In the genomic region with DNA sequence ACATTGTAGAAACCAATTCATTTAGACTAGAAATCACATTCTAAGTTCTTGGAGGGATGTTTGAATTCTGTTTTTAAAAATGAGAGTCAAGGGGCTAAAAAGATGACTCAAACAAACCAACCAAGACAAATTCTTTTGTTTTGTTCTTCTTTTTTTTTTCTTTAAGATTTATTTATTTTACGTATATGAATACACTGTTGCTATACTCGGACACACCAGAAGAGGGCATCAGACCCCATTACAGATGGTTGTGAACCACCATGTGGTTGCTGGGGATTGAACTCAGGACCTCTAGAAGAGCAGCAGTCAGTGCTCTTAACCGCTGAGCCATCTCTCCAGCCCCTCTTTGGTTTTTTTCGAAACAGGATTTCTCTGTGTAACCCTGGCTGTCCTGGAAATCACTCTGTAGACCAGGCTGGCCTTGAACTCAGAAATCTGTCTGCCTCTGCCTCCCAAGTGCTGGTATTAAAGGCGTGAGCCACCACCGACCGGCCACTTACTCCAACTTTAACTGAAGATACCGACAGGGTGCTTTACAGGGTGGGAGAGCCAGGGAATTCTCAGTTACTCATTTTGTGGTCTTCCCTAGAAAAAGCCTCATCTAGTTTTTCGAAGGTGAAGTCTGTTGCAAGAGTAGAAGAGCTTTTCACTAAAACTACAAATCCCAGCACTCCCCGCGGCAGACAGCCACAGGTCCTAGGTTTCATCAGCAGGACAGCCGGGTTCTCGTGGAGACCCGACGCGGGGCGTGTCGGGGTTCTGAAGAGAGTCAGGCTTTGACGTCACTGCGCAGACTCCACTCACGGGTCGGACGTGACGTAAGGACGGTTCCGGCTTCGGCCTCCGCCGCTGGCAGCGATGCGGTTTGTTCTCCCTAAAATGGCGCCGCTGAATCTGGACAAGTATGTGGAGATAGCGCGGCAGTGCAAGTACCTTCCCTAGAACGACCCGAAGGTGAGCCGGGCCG, we compare ENCODE assay signal across 8 mouse cellular contexts. TPM values are rescaled to one million over a fixed set of nuclear protein-coding genes. Genes with fewer than 3 reads are reported as not detected.
DNase-seq lines count a peak whose midpoint lies in the region; ATAC-seq and TF ChIP-seq lines count a peak whose summit lies in the region.

No protein-coding gene starts in this region.

- peak; percentile 28; the same call in 1 of the 2 replicates for TF ChIP-seq CTCF in gastrocnemius, adult 2 months (IDR thresholded peaks at IDR 0.05)
- TF ChIP-seq CTCF in hindbrain, postnatal 0 days (IDR thresholded peaks at IDR 0.05; ENCODE audit: low read depth), result peak; percentile 45
- TF ChIP-seq CTCF in left cerebral cortex, adult 2 months (IDR thresholded peaks at IDR 0.05), result peak; percentile 28

- peak; percentile 80 for ATAC-seq in common myeloid progenitor, adult 5-6 weeks (replicated peaks; ENCODE audit: low read depth, poor library complexity, severe bottlenecking)
- ATAC-seq in hindbrain, postnatal 0 days, result peak; percentile 99
- ATAC-seq in megakaryocyte, adult 5-6 weeks (ENCODE audit: poor library complexity, severe bottlenecking), result peak; percentile 89

- intact Hi-C loops in gastrocnemius, adult 2 months (cut with DNase I), result no loop called here
- intact Hi-C loops in left cerebral cortex, adult 2 months (cut with DNase I), result no loop called here

- peak; percentile 100 for DNase-seq in ZHBTc4 (ENCODE audit: low read depth, low spot score)
- DNase-seq in gastrocnemius, adult 2 months, result peak; percentile 98
- DNase-seq in hindbrain, postnatal 0 days (ENCODE audit: low spot score), result peak; percentile 100
- peak; percentile 97 for DNase-seq in left cerebral cortex, adult 2 months (ENCODE audit: extremely low spot score in 1 of 2, low spot score in 2 of 2)
- peak; percentile 98 to 99 for DNase-seq in right cerebral cortex, adult 2 months (ENCODE audit: low spot score in 2 of 2)
- DNase-seq in urinary bladder, postnatal 14 days (ENCODE audit: low spot score), result peak; percentile 98

- peak overlapping the region; percentile 85 for H3K4me3 ChIP-seq in gastrocnemius, adult 2 months
- H3K4me3 ChIP-seq in hindbrain, postnatal 0 days (ENCODE audit: low read length), result peak overlapping the region; percentile 65
- H3K4me3 ChIP-seq in left cerebral cortex, adult 2 months, result peak overlapping the region; percentile 73

- H3K27me3 ChIP-seq in hindbrain, postnatal 0 days (ENCODE audit: insufficient read depth, low read length), result no peaks in the 10 kb centered on the region

- H3K4me2 ChIP-seq in hindbrain, postnatal 0 days (ENCODE audit: low read depth, low read length), result peak overlapping the region; percentile 69; the same call in 1 of the 2 replicates

- peak overlapping the region; percentile 74 for H3K9ac ChIP-seq in hindbrain, postnatal 0 days (replicated peaks; ENCODE audit: low read length)

- H3K4me1 ChIP-seq in hindbrain, postnatal 0 days (ENCODE audit: insufficient read depth, low read length), result 0 out of 2 replicates have a peak, but pooled peaks cover 5% of the 10 kb centered on the region

- H3K36me3 ChIP-seq in hindbrain, postnatal 0 days (ENCODE audit: insufficient read depth, low read length), result no peaks in the 10 kb centered on the region; the same call in 1 of the 2 replicates

- no peaks in the 10 kb centered on the region for H3K9me3 ChIP-seq in hindbrain, postnatal 0 days (ENCODE audit: low read length)

- H3K27ac ChIP-seq in gastrocnemius, adult 2 months, result peak overlapping the region; percentile 95
- peak overlapping the region; percentile 96 for H3K27ac ChIP-seq in hindbrain, postnatal 0 days
- peak overlapping the region; percentile 91 for H3K27ac ChIP-seq in left cerebral cortex, adult 2 months

- 5% methylated on average over 39 of the region's 39 CpGs for WGBS in hindbrain, postnatal 0 days

RNA-seq across cellular contexts. Expression of a gene that starts 2.1 kb away (rescaled TPM):
- 28.5 and 44.6 TPM in 2 replicates for total RNA-seq in common myeloid progenitor, adult 5-6 weeks (2017)
- total RNA-seq in gastrocnemius, adult 2 months (2021), result 1 to 10 TPM; 7.9 to 8.3 TPM
- 15.8 and 19.0 TPM in 2 replicates for total RNA-seq in hindbrain, postnatal 0 days (2014; rRNA removed)
- 28.2 and 28.8 TPM in 2 replicates for polyA plus RNA-seq in hindbrain, postnatal 0 days (2015; fragmentation: Nextera tagmentation; extraction: Ambion mirVana)
- total RNA-seq in left cerebral cortex, adult 2 months (2021), result 10 to 100 TPM; 32.0 to 34.4 TPM
- total RNA-seq in megakaryocyte, adult 5-6 weeks (2015), result 6.7 and 11.4 TPM in 2 replicates
- total RNA-seq in megakaryocyte, adult 5-6 weeks (2017), result 18.5 and 22.8 TPM in 2 replicates

RNA-seq across cellular contexts. Expression of a gene that starts 24.3 kb away (rescaled TPM):
- 59.0 and 63.9 TPM in 2 replicates for total RNA-seq in common myeloid progenitor, adult 5-6 weeks (2017)
- 10 to 100 TPM; 52.5 to 53.2 TPM for total RNA-seq in gastrocnemius, adult 2 months (2021)
- 94.9 and 112 TPM in 2 replicates for total RNA-seq in hindbrain, postnatal 0 days (2014; rRNA removed)
- 111 and 118 TPM in 2 replicates for polyA plus RNA-seq in hindbrain, postnatal 0 days (2015; fragmentation: Nextera tagmentation; extraction: Ambion mirVana)
- 100 to 1,000 TPM in 1 of 2 experiments, 10 to 100 TPM in 1; 86.8 to 100 TPM for total RNA-seq in left cerebral cortex, adult 2 months (2021)
- total RNA-seq in megakaryocyte, adult 5-6 weeks (2015), result 48.9 and 56.0 TPM in 2 replicates
- total RNA-seq in megakaryocyte, adult 5-6 weeks (2017), result 66.2 TPM in 2 replicates

RNA-seq across cellular contexts. Expression of a gene that starts 30.0 kb away (rescaled TPM):
- 891 and 930 TPM in 2 replicates for total RNA-seq in common myeloid progenitor, adult 5-6 weeks (2017)
- 100 to 1,000 TPM; 174 to 245 TPM for total RNA-seq in gastrocnemius, adult 2 months (2021)
- 148 and 186 TPM in 2 replicates for total RNA-seq in hindbrain, postnatal 0 days (2014; rRNA removed)
- polyA plus RNA-seq in hindbrain, postnatal 0 days (2015; fragmentation: Nextera tagmentation; extraction: Ambion mirVana), result 321 and 322 TPM in 2 replicates
- 100 to 1,000 TPM; 325 to 334 TPM for total RNA-seq in left cerebral cortex, adult 2 months (2021)
- 189 and 204 TPM in 2 replicates for total RNA-seq in megakaryocyte, adult 5-6 weeks (2015)
- 538 and 554 TPM in 2 replicates for total RNA-seq in megakaryocyte, adult 5-6 weeks (2017)

RNA-seq across cellular contexts. Expression of a gene that starts 31.0 kb away (rescaled TPM):
- not detected in 2 replicates for total RNA-seq in common myeloid progenitor, adult 5-6 weeks (2017)
- total RNA-seq in gastrocnemius, adult 2 months (2021), result under 1 TPM; 0.18 to 0.39 TPM
- 0.16 TPM in 1 of 2 replicates, not detected in the other for total RNA-seq in hindbrain, postnatal 0 days (2014; rRNA removed)
- polyA plus RNA-seq in hindbrain, postnatal 0 days (2015; fragmentation: Nextera tagmentation; extraction: Ambion mirVana), result 0.09 TPM in 1 of 2 replicates, not detected in the other
- under 1 TPM in 1 of 2 experiments, not detected in 1; 0.27 TPM for total RNA-seq in left cerebral cortex, adult 2 months (2021)
- total RNA-seq in megakaryocyte, adult 5-6 weeks (2015), result not detected in 2 replicates
- total RNA-seq in megakaryocyte, adult 5-6 weeks (2017), result not detected in 2 replicates

RNA-seq across cellular contexts. Expression of a gene that starts 46.8 kb away (rescaled TPM):
- total RNA-seq in common myeloid progenitor, adult 5-6 weeks (2017), result 89.8 and 97.4 TPM in 2 replicates
- 10 to 100 TPM; 34.0 to 35.5 TPM for total RNA-seq in gastrocnemius, adult 2 months (2021)
- total RNA-seq in hindbrain, postnatal 0 days (2014; rRNA removed), result 71.2 and 74.0 TPM in 2 replicates
- 79.8 and 80.8 TPM in 2 replicates for polyA plus RNA-seq in hindbrain, postnatal 0 days (2015; fragmentation: Nextera tagmentation; extraction: Ambion mirVana)
- 100 to 1,000 TPM in 1 of 2 experiments, 10 to 100 TPM in 1; 99.1 to 101 TPM for total RNA-seq in left cerebral cortex, adult 2 months (2021)
- 35.0 and 39.1 TPM in 2 replicates for total RNA-seq in megakaryocyte, adult 5-6 weeks (2015)
- total RNA-seq in megakaryocyte, adult 5-6 weeks (2017), result 58.9 and 59.3 TPM in 2 replicates

Comparison
In these comparisons a context has a peak if more than half of its experiments do, and no peak if none do; other contexts are left out.
1. Peak in every context shown above with its lines: DNase-seq, ATAC-seq, H3K4me3 ChIP-seq and H3K27ac ChIP-seq.